Mouse (Mus musculus) lung, embryonic 16.5 days (tissue): ENCODE measurements around the gene Cenpt. TPM values are rescaled to one million over a fixed set of nuclear protein-coding genes. Genes with fewer than 3 reads are reported as not detected.

Experiments
- ATAC-seq: fragments of 200-750 bp; cut with Nextera tagmentation; 2 replicates; pipeline ENCODE4 v1.8.0; 2017; ENCODE audit warnings: low read depth, mild to moderate bottlenecking, moderate library complexity
- H3K27ac ChIP-seq: fragments of 300-500 bp; sonication (generic); 2 replicates; pipeline ENCODE4 v1.5.1; 2014; ENCODE audit warnings: mild to moderate bottlenecking, control low read depth, low read length
- H3K27me3 ChIP-seq: fragments of 300-500 bp; sonication (generic); 2 replicates; pipeline ENCODE4 v1.6.1; 2014; ENCODE audit warnings: low read depth, low read length, mixed read lengths; ENCODE audit not compliant: control insufficient read depth, insufficient read depth
- H3K36me3 ChIP-seq: fragments of 300-500 bp; sonication (generic); 2 replicates; pipeline ENCODE4 v1.6.1; 2014; ENCODE audit warnings: low read length; ENCODE audit not compliant: control insufficient read depth, insufficient read depth
- H3K4me1 ChIP-seq: fragments of 300-500 bp; sonication (generic); replicated peaks from 2 replicates; pipeline ENCODE4 v1.6.1; 2014; ENCODE audit warnings: low read length, mixed read lengths; ENCODE audit not compliant: control insufficient read depth, insufficient read depth
- H3K4me2 ChIP-seq: fragments of 300-500 bp; sonication (generic); 2 replicates; pipeline ENCODE4 v1.6.1; 2014; ENCODE audit warnings: low read depth, low read length, control low read depth
- H3K4me3 ChIP-seq: fragments of 300-500 bp; sonication (generic); 2 replicates; pipeline ENCODE4 v1.5.1; 2014; ENCODE audit warnings: mild to moderate bottlenecking, low read length, control low read depth
- H3K9ac ChIP-seq: fragments of 300-500 bp; sonication (generic); 2 replicates; pipeline ENCODE4 v1.6.1; 2014; ENCODE audit warnings: low read length, control low read depth
- H3K9me3 ChIP-seq: fragments of 300-500 bp; sonication (generic); 2 replicates; pipeline ENCODE4 v1.6.1; 2016; ENCODE audit warnings: low read length; ENCODE audit not compliant: control insufficient read depth
- WGBS: fragments of 180-500 bp; shearing (Covaris S2); extraction: QIAGEN DNeasy Blood & Tissue Kit; methylation state at CpG from one replicate; pipeline ENCODE4 v1.1.7; 2014; 5-methylcytosine and 5-hydroxymethylcytosine counted together
- polyA plus RNA-seq: library from polyadenylated mRNA; unstranded; fragments of >200 nt; fragmentation: Nextera tagmentation; extraction: Ambion mirVana; gene quantifications from 2 replicates; pipeline ENCODE4 v1.2.1, GENCODE M21; 2015

Gene Cenpt
- 41.2 and 42.7 TPM in 2 replicates for polyA plus RNA-seq

DNA sequence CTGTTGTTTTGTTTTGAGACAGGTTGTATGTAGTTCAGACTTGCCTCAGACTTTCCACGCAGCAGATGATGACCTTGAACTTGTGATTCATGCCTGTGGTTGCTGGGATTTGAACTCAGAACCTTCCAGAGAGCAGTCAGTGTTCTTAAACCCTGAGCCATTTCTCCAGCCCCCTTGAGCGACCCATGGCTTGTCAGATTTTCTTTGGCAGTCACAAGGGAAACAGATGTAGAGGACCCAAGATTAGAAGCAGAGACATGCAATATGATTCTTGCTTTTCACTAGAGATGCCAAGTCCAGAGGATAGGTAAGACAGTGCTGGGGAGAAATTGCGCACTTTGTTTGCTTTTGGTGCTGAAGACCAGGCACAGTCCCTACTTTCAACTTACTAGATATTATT is at the start of gene Cenpt:
Gene Cenpt (minus strand): TSS at position 101 of the 400 bp plus-strand sequence.
- Histone ChIP-seq H3K27me3 (no peaks in the 10 kb centered on the region), H3K4me3 (no peak within 1 kb of the TSS), H3K9ac (no peak within 1 kb of the TSS), H3K4me1 (peaks cover 26% of the 10 kb centered on the region), H3K27ac (no peak within 1 kb of the TSS), H3K36me3 (peaks cover 11% of the 10 kb centered on the region), H3K4me2 (no peak within 1 kb of the TSS), H3K9me3 (no peaks in the 10 kb centered on the region)
- no peak for ATAC-seq
- 88% methylated on average over 3 of the region's 3 CpGs for WGBS

DNA sequence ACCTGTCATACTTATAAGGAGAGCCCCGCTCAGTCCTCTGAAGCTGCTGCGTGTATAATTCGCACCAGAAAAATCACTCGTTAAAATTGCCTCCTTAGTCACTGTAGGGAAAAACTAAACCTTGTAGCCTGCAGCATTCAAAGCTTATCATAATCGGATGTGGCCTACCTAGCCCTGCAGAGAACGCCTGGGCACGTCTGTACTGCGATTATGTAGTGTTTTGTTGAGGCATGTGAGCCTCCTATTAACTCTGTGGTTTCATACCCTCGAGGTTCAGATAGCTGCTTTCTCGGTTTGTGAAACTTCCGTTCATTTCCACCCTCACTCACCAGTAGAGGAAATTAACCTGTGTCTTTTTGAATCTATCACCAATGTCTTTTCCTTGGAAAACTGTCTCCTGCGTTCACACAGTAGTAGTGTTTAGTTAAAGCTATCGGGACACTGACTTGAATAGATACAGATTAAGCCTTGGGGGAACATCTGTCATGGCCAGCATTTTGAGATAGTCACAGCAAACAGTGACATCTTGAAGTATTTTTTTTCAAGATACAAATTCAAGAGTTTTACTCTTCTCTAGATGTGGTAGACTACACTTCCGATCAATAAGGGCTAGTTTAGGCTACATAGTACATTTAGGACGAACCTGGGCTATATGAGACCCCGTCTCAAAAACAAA is 48.0 kb upstream of the Cenpt start:
- H3K36me3 ChIP-seq = 0 out of 2 replicates have a peak, but pooled peaks cover 2% of the 10 kb centered on the region
- H3K9me3 ChIP-seq = no peaks in the 10 kb centered on the region
- WGBS = 28% methylated on average over 16 of the region's 16 CpGs
- no peak for ATAC-seq
- peak overlapping the region; percentile 85 for H3K4me3 ChIP-seq
- peak overlapping the region; percentile 97 for H3K9ac ChIP-seq
- peak overlapping the region; percentile 79 for H3K4me2 ChIP-seq
- H3K27me3 ChIP-seq = no peaks in the 10 kb centered on the region
- H3K27ac ChIP-seq = peak overlapping the region; percentile 85
- peaks cover 7% of the 10 kb centered on the region for H3K4me1 ChIP-seq

DNA sequence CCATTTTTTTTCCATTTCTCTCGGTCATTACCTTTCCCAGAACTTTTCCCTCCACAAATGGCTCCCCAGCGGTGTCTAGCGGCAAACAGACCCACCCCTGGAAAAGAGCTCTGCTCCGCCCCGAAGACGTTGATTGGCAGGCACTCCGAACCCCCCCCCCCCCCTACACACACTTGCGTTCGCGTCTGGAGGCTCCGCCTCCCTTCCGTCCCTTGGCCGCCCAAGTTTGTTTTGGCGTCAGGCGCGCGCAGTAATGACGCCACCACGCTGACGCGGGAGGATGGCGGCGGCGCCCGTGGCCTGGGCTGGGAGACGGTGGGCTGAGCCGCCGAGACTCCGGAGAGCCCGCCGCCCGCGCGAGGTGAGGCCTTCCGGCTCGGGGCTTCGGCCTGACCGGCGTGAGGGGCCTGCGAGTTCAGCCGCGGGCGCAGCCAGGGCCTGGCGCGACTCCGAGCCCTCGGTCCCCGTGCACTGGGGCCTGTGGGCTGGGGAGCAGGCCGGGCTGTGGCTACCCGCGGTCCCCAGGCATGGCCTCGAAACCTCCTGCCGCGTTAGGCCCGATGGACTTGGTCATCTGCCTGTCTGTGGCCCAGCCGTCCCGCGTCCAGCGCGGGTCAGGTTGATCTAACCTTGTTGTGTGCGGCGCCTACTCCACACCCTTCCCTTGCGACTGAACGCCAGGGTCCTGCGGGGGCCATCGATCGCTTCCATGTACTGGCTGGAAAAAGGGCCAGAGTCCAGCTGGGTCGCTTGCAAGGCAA is 47.3 kb upstream of the Cenpt start, which contains the start of gene Pskh1:
Gene Pskh1 (plus strand): TSS at position 262 of the 761 bp plus-strand sequence.
- Histone ChIP-seq H3K4me1 (peaks cover 7% of the 10 kb centered on the region), H3K9ac (peak within 1 kb of the TSS; percentile 97), H3K4me3 (peak within 1 kb of the TSS; percentile 85), H3K4me2 (peak within 1 kb of the TSS; percentile 79), H3K36me3 (0 out of 2 replicates have a peak, but pooled peaks cover 2% of the 10 kb centered on the region), H3K27me3 (no peaks in the 10 kb centered on the region), H3K27ac (peak within 1 kb of the TSS; percentile 85), H3K9me3 (no peaks in the 10 kb centered on the region)
- ATAC-seq = peak; percentile 98
- WGBS = 0% methylated on average over 68 of the region's 68 CpGs

DNA sequence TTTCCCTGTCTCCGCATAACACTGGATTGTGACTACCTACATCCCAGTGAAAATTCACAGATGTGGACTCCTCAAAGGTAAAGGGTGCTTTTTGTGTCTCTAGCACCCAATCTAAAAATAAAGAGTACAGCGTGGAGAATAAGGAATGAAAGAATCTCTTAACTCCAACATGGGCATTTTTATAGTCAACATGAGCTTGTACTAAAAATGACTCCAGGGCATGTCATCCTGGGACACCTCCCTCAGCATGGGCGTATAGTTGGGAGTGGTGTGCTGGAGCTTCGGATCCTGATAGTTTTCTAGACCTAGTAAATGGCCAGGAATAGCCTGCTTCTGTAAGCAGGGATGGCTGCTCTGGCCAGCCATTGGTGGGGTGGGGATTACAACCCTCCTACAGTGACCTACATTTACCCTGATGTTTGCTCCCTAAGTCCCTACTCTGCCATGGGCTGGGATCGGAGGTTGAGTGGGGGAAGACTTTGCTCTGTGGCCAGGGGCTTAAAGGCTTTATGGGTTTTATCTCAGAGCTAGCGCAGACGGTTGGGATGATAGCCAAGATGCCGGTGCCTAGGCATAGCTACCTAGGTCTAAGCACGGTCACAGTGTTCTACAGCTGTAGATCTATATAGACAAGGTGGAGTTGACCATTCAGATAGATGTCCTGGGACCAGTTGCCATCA is 44.9 kb upstream of the Cenpt start:
- H3K27ac ChIP-seq = no peak overlapping the region
- no peak for ATAC-seq
- H3K27me3 ChIP-seq = no peaks in the 10 kb centered on the region
- H3K4me2 ChIP-seq = no peak overlapping the region
- peaks cover 9% of the 10 kb centered on the region for H3K4me1 ChIP-seq
- H3K9me3 ChIP-seq = no peaks in the 10 kb centered on the region
- 0 out of 2 replicates have a peak overlapping the region, but pooled peaks have one; percentile 4 for H3K9ac ChIP-seq
- WGBS = 79% methylated on average over 9 of the region's 9 CpGs
- no peaks in the 10 kb centered on the region; the same call in 1 of the 2 replicates for H3K36me3 ChIP-seq
- no peak overlapping the region for H3K4me3 ChIP-seq

DNA sequence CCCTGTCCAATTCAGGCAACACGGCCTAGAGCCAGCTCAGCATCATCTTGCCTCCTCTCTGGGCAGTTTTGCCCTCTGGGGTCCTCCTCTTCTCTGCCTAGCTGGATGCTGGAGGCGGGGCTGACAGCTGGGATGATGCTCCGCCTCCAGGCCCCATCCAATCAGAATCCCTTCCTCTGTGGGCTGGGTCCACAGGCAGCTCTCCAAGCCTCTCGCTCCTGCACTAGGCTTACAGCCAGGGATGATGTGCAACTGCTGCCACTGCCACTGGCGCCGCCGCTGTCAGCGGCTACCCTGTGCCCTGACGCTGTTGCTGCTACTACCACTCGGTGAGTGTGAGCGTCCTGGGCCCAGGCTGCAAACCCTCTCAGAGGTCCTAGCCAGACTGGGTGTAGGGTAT is 40.3 kb upstream of the Cenpt start, which contains the start of gene Nrn1l:
Gene Nrn1l (plus strand): TSS at position 229 of the 400 bp plus-strand sequence.
- peak; percentile 91 for ATAC-seq
- Histone ChIP-seq H3K4me3 (no peak within 1 kb of the TSS), H3K27ac (peak within 1 kb of the TSS; percentile 38; the same call in 1 of the 2 replicates), H3K36me3 (peaks cover 36% of the 10 kb centered on the region), H3K9me3 (no peaks in the 10 kb centered on the region), H3K27me3 (no peaks in the 10 kb centered on the region), H3K4me2 (no peak within 1 kb of the TSS), H3K9ac (no peak within 1 kb of the TSS), H3K4me1 (peaks cover 3% of the 10 kb centered on the region; the same call in 1 of the 2 replicates)
- WGBS = 18% methylated on average over 11 of the region's 11 CpGs

DNA sequence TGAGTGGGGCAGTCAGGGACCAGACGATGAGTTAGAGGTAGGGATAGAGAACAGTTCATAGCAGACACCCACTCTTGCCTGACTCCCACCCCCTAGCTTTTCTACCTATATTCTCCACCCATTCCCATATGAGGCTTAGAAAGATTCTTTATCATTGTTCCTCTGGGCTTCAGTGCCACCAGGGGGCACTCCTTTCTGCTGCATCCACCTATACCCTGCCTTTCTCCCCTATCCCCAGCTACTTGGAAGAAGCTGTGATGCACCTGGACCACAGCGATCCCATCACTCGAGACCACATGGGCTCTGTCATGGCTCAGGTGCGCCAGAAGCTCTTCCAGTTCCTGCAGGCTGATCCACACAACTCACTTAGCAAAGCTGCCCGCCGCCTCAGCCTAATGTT is 39.4 kb upstream of the Cenpt start:
- H3K36me3 ChIP-seq = peaks cover 40% of the 10 kb centered on the region
- WGBS = 81% methylated on average over 6 of the region's 6 CpGs
- no peak for ATAC-seq

DNA sequence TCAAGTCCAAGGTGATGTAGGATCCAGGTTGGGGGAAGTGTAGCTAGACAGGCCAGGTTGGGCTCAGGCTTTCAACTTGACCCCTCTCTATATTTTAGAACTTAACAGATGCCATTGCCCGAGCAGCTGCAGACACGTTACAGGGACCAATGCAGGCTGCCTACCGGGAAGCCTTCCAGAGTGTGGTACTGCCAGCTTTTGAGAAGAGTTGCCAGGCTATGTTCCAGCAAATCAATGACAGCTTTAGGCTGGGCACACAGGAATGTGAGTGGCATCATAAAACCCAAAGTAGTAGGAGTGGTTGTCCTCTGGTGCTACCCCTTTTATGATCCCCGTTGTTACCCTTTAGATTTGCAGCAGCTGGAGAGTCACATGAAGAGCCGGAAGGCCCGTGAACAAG is 37.8 kb upstream of the Cenpt start:
- Histone ChIP-seq H3K36me3 (peaks cover 54% of the 10 kb centered on the region), H3K27ac (no peak overlapping the region), H3K4me1 (peaks cover 3% of the 10 kb centered on the region; the same call in 1 of the 2 replicates), H3K9me3 (no peaks in the 10 kb centered on the region), H3K4me3 (no peak overlapping the region), H3K9ac (no peak overlapping the region), H3K4me2 (no peak overlapping the region), H3K27me3 (no peaks in the 10 kb centered on the region)
- 81% methylated on average over 6 of the region's 6 CpGs for WGBS
- no peak for ATAC-seq

More for the DNA sequence above, 39.4 kb upstream of the Cenpt start:
- no peaks in the 10 kb centered on the region for H3K9me3 ChIP-seq
- no peak overlapping the region for H3K27ac ChIP-seq
- no peaks in the 10 kb centered on the region for H3K27me3 ChIP-seq
- H3K4me3 ChIP-seq = no peak overlapping the region
- H3K4me1 ChIP-seq = peaks cover 3% of the 10 kb centered on the region; the same call in 1 of the 2 replicates
- H3K9ac ChIP-seq = no peak overlapping the region
- no peak overlapping the region for H3K4me2 ChIP-seq

DNA sequence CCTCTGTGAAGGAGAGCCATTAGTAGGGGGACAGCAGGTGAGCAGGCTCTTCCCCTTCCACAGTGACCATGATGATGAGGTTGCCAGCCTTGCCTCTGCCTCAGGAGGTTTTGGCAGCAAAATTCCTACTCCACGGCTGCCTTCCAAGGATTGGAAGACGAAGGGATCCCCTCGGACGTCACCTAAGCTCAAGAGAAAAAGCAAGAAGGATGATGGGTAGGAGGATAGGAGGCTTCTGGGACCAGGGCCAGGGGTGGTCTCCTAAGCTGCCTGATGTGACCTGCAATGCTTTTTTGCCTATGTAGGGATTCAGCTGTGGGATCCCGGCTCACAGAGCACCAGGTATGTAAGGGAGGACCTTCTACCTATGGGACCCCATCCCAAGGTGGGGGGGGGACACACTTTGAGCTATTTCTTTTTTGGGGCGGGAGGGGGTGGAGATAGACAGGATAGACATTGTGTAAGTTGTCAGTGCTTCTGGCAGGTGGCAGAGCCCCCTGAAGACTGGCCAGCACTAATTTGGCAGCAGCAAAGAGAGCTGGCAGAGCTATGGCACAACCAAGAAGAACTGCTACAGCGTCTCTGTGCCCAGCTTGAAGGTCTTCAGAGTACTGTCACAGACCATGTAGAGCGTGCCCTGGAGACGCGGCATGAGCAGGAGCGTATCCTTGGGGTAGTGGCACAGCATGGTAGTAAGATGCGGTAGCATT is 36.8 kb upstream of the Cenpt start:
- ATAC-seq = no peak
- 89% methylated on average over 12 of the region's 12 CpGs for WGBS
- Histone ChIP-seq H3K4me2 (no peak overlapping the region), H3K27ac (no peak overlapping the region), H3K9me3 (no peaks in the 10 kb centered on the region), H3K4me3 (no peak overlapping the region), H3K9ac (no peak overlapping the region), H3K36me3 (peaks cover 62% of the 10 kb centered on the region), H3K4me1 (peaks cover 3% of the 10 kb centered on the region; the same call in 1 of the 2 replicates), H3K27me3 (no peaks in the 10 kb centered on the region)
